Mouse (Mus musculus) embryonic facial prominence, embryonic 14.5 days (tissue): ENCODE data around the gene Fbrsl1. TPM values are rescaled to one million over a fixed set of nuclear protein-coding genes. Genes with fewer than 3 reads are reported as not detected.
A peak's percentile ranks its signal among the peaks of the same experiment; 100 is the strongest.

Experiments
- ATAC-seq: fragments of 200-750 bp; cut with Nextera tagmentation; 2 replicates; pipeline ENCODE4 v1.8.0; 2017; ENCODE audit warnings: low read depth, moderate number of reproducible peaks, moderate TSS enrichment
- DNase-seq: peaks from one replicate; pipeline ENCODE4 v3.0.0-alpha.2; 2015; ENCODE audit warnings: low spot score
- H3K27ac ChIP-seq: fragments of 300-500 bp; sonication (generic); replicated peaks from 2 replicates; pipeline ENCODE4 v1.5.1; 2014; ENCODE audit warnings: low read depth, mild to moderate bottlenecking, low read length, moderate library complexity
- H3K27me3 ChIP-seq: fragments of 300-500 bp; sonication (generic); replicated peaks from 2 replicates; pipeline ENCODE4 v1.6.1; 2014; ENCODE audit warnings: low read length; ENCODE audit not compliant: control insufficient read depth, insufficient read depth
- H3K36me3 ChIP-seq: fragments of 300-500 bp; sonication (generic); 2 replicates; pipeline ENCODE4 v1.6.1; 2014; ENCODE audit warnings: low read length, mixed read lengths; ENCODE audit not compliant: control insufficient read depth, insufficient read depth
- H3K4me1 ChIP-seq: fragments of 300-500 bp; sonication (generic); 2 replicates; pipeline ENCODE4 v1.6.1; 2014; ENCODE audit warnings: antibody characterized with exemption, low read length; ENCODE audit not compliant: control insufficient read depth, insufficient read depth
- H3K4me2 ChIP-seq: fragments of 300-500 bp; sonication (generic); 2 replicates; pipeline ENCODE4 v1.6.1; 2014; ENCODE audit warnings: low read depth, mild to moderate bottlenecking, low read length, moderate library complexity, mixed read lengths
- H3K4me3 ChIP-seq: fragments of 300-500 bp; sonication (generic); 2 replicates; pipeline ENCODE4 v1.5.1; 2014; ENCODE audit warnings: low read depth, mild to moderate bottlenecking, low read length
- H3K9ac ChIP-seq: fragments of 300-500 bp; sonication (generic); 2 replicates; pipeline ENCODE4 v1.6.1; 2014; ENCODE audit warnings: low read depth, mild to moderate bottlenecking, low read length, moderate library complexity, mixed read lengths
- H3K9me3 ChIP-seq: fragments of 300-500 bp; sonication (generic); 2 replicates; pipeline ENCODE4 v1.6.1; 2016; ENCODE audit warnings: low read length; ENCODE audit not compliant: control insufficient read depth
- WGBS: fragments of 180-500 bp; shearing (Covaris S2); extraction: QIAGEN DNeasy Blood & Tissue Kit; methylation state at CpG from one replicate; pipeline ENCODE4 v1.1.7; 2014; 5-methylcytosine and 5-hydroxymethylcytosine counted together
- polyA plus RNA-seq: library from polyadenylated mRNA; unstranded; fragments of >200 nt; fragmentation: Nextera tagmentation; extraction: Ambion mirVana; gene quantifications from 2 replicates; pipeline ENCODE4 v1.2.1, GENCODE M21; 2014

The Fbrsl1 gene
- polyA plus RNA-seq, 1 experiment from 2014 or later, result 14.7 TPM

- Histone ChIP-seq H3K36me3 (no peaks in the 10 kb centered on the region), H3K27me3 (no peaks in the 10 kb centered on the region), H3K4me1 (no peaks in the 10 kb centered on the region), H3K4me3 (no peak overlapping the region), H3K4me2 (no peak overlapping the region), H3K27ac (no peak overlapping the region), H3K9me3 (no peaks in the 10 kb centered on the region), H3K9ac (no peak overlapping the region)
- DNase-seq (no peak), ATAC-seq (no peak)
- 83% methylated on average over 4 of the region's 4 CpGs for WGBS
Observed at GRCm38 (mm10) chr5:110468296-110468695, 20.0 kb upstream of the Fbrsl1 start.

- no peak overlapping the region for H3K4me2 ChIP-seq
- H3K4me3 ChIP-seq, result no peak overlapping the region
- no peaks in the 10 kb centered on the region for H3K36me3 ChIP-seq
- no peaks in the 10 kb centered on the region for H3K4me1 ChIP-seq
- H3K27ac ChIP-seq, result no peak overlapping the region
- H3K9ac ChIP-seq, result no peak overlapping the region
- no peaks in the 10 kb centered on the region for H3K27me3 ChIP-seq
- ATAC-seq (no peak), DNase-seq (no peak)
- H3K9me3 ChIP-seq, result no peaks in the 10 kb centered on the region
- WGBS, result 66% methylated on average over 6 of the region's 6 CpGs
Observed at GRCm38 (mm10) chr5:110467725-110468124, 19.4 kb upstream of the Fbrsl1 start.

- DNase-seq (peak; percentile 18), ATAC-seq (no peak)
- no peak overlapping the region for H3K4me2 ChIP-seq
- no peaks in the 10 kb centered on the region for H3K36me3 ChIP-seq
- no peaks in the 10 kb centered on the region for H3K4me1 ChIP-seq
- 56% methylated on average over 10 of the region's 11 CpGs for WGBS
- H3K9ac ChIP-seq, result no peak overlapping the region
- no peaks in the 10 kb centered on the region for H3K27me3 ChIP-seq
- no peaks in the 10 kb centered on the region for H3K9me3 ChIP-seq
- H3K27ac ChIP-seq, result no peak overlapping the region
- no peak overlapping the region for H3K4me3 ChIP-seq
Observed at GRCm38 (mm10) chr5:110466531-110467424, 18.5 kb upstream of the Fbrsl1 start.

DNA sequence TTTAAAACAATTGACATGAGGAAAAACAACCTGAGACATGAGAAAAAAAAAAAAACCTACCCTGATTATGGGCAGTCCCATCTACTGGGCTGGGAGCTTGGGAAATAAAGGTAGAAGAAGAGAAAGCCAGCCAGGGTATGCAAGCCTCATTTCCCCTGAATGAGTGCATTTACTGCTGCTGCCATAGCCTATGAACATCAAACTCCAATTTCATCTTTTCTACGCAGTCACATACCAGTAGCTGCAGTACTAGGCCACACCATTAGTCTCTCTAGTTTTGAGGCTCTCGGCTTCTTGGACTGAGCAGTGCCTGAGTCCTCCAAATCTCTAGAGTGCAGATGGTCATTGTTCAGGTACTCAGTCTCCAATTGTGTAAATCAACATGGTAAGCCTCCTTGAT, 14.3 kb upstream of the Fbrsl1 start:
- no peak for DNase-seq
- no peak for ATAC-seq
- no peaks in the 10 kb centered on the region for H3K4me1 ChIP-seq
- no peak overlapping the region for H3K9ac ChIP-seq
- H3K36me3 ChIP-seq, result no peaks in the 10 kb centered on the region
- no peak overlapping the region for H3K4me2 ChIP-seq
- H3K4me3 ChIP-seq, result no peak overlapping the region
- H3K9me3 ChIP-seq, result no peaks in the 10 kb centered on the region
- no peaks in the 10 kb centered on the region for H3K27me3 ChIP-seq
- WGBS, result 87% methylated on average over 2 of the region's 2 CpGs
- no peak overlapping the region for H3K27ac ChIP-seq

DNA sequence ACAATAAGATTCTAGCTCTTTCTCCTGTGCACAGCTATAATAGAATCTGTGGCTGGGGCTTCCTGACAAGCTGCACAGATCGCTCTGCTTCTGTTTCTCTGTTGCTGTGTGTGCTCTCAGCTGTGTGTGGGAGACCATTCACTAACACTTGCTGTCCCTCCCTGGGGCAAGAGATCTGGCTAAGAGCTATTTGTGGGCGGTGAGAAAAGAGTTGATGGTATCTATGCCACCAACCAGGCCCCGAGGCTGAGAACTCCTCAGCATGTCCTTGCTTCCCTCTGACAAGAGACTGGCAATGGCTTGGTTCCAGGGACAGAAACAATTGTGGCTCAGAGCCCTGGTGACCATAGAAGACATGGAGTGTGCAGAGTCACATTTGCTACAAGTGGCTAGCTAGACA, 10.6 kb upstream of the Fbrsl1 start:
- no peaks in the 10 kb centered on the region for H3K4me1 ChIP-seq
- no peak overlapping the region for H3K4me3 ChIP-seq
- no peaks in the 10 kb centered on the region for H3K27me3 ChIP-seq
- no peak overlapping the region for H3K27ac ChIP-seq
- WGBS, result 46% methylated on average over 3 of the region's 3 CpGs
- H3K4me2 ChIP-seq, result no peak overlapping the region
- no peaks in the 10 kb centered on the region for H3K36me3 ChIP-seq
- H3K9ac ChIP-seq, result no peak overlapping the region
- DNase-seq (no peak), ATAC-seq (no peak)
- no peaks in the 10 kb centered on the region for H3K9me3 ChIP-seq

DNA sequence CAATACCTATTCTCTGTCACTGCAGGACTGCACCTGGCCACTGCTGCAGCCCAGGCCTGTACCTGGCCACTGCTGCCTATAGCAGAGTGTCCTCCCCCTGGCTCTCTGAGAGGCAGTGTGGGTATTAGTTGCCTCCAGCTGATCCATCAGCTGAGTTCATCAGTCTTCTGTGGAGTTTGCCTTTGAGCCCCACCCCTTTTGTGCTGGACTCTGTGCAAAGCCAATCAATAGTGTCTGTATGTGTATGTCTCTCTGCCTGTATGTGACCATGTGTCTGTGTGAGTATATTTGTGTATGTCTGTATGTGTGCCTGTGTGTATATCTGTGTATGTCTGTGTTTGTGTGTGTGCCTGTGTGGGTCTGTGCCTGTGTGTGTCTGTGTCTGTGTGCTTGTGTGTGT, 7.0 kb upstream of the Fbrsl1 start:
- H3K27ac ChIP-seq, result no peak overlapping the region
- no peaks in the 10 kb centered on the region for H3K9me3 ChIP-seq
- DNase-seq (no peak), ATAC-seq (no peak)
- no peaks in the 10 kb centered on the region; the same call in 1 of the 2 replicates for H3K27me3 ChIP-seq
- no peaks in the 10 kb centered on the region for H3K36me3 ChIP-seq
- no peak overlapping the region for H3K4me3 ChIP-seq
- no peak overlapping the region for H3K4me2 ChIP-seq
- no peaks in the 10 kb centered on the region for H3K4me1 ChIP-seq
- no peak overlapping the region for H3K9ac ChIP-seq

DNA sequence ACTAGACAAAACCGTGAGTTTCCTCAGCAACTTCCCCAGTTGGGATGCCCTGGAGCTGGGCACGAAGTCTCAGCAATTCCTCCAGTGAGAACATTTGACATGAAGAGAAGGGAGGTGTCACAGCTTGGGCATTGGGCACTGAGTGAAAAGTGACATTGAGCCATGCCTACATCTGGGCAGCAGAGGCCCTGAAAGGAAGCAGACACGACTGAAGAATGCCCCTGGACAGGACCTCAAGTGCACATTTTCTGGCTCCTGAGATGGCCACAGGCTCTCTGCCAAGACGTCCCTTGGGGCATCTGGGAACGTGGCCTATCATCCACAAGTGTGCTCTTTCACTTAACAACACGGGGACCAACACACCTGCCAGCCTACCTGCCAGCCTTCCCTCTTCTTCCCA, 991 bp upstream of the Fbrsl1 start:
- ATAC-seq, result no peak
- Histone ChIP-seq H3K9ac (no peak overlapping the region), H3K27me3 (no peaks in the 10 kb centered on the region; the same call in 1 of the 2 replicates), H3K9me3 (no peaks in the 10 kb centered on the region), H3K27ac (no peak overlapping the region), H3K36me3 (no peaks in the 10 kb centered on the region), H3K4me2 (peak overlapping the region; percentile 98), H3K4me1 (peaks cover 16% of the 10 kb centered on the region), H3K4me3 (peak overlapping the region; percentile 92)
- WGBS, result 46% methylated on average over 6 of the region's 6 CpGs
- DNase-seq, result no peak

GRCm38 (mm10) chr5:110447720-110448435, 425 bp downstream of the Fbrsl1 start:
- Histone ChIP-seq H3K4me1 (peaks cover 16% of the 10 kb centered on the region), H3K4me3 (peak overlapping the region; percentile 92), H3K27me3 (no peaks in the 10 kb centered on the region; the same call in 1 of the 2 replicates), H3K4me2 (peak overlapping the region; percentile 98), H3K9ac (peak overlapping the region; percentile 92), H3K36me3 (no peaks in the 10 kb centered on the region), H3K9me3 (no peaks in the 10 kb centered on the region), H3K27ac (peak overlapping the region; percentile 77)
- peak; percentile 5; the same call in 1 of the 2 replicates for ATAC-seq
- DNase-seq, result peak; percentile 27
- WGBS, result 0% methylated on average over 22 of the region's 98 CpGs
